Mouse (Mus musculus): Measurements from ENCODE around the gene Rapgef2.

DNA sequence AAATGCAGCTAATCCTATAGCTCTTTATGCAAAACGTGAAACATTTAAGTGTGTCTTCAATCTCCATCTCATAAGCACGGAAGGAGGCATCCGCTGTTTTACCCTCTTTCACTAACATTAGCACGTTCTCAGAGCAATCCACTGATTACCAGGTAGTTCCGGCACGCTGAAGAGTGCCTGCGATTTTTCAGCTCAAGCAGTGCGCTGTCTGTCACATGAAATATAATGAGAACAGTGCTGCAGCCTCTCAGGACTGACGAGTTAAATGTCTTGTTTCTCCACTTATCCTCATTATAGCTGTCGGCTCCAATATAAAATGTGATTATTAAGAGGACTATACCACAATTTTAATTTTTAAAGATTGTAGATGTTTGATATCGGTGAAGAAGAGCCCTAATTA, 94.8 kb downstream of the Rapgef2 start:
- TF ChIP-seq CTCF (IDR thresholded peaks at IDR 0.05; ENCODE audit: borderline replicate concordance, extremely low read depth, insufficient read depth, insufficient read length): no peak
- TF ChIP-seq POLR2A (IDR thresholded peaks at IDR 0.05; ENCODE audit: borderline replicate concordance, extremely low read depth, insufficient read depth, insufficient read length, poor library complexity, severe bottlenecking): no peak

Measured in brain, embryonic 14.5 days (tissue).